Mouse (Mus musculus): Measurements from ENCODE around the gene Fn3krp. TPM values are rescaled to one million over a fixed set of nuclear protein-coding genes. Genes with fewer than 3 reads are reported as not detected.

Fn3krp gene
- polyA plus RNA-seq, 2 experiments: 24.2 to 24.4 TPM

- Histone ChIP-seq H3K9me3 (ENCODE audit: control insufficient read depth, low read length) (no peaks in the 10 kb centered on the region), H3K27ac (peak overlapping the region; percentile 100), H3K27me3 (ENCODE audit: control insufficient read depth, insufficient read depth, low read length) (no peaks in the 10 kb centered on the region), H3K36me3 (replicated peaks; ENCODE audit: control insufficient read depth, insufficient read depth, low read depth) (peaks cover 43% of the 10 kb centered on the region), H3K9ac (replicated peaks) (peak overlapping the region; percentile 84), H3K4me1 (replicated peaks; ENCODE audit: control insufficient read depth in 2 of 2, insufficient read depth in 2 of 2, low read length in 1 of 2) (peaks cover 38 to 45% of the 10 kb centered on the region in 2 experiments), H3K4me2 (ENCODE audit: low read depth) (peak overlapping the region; percentile 99), H3K4me3 (ENCODE audit: insufficient read depth in 1 of 2, low read depth in 2 of 2, low read length in 2 of 2) (peak overlapping the region; percentile 65 to 93; a peak in 3 of 4 replicates)
- peak; percentile 88 to 90 (median 90) for DNase-seq (ENCODE audit: low read depth in 3 of 3, low spot score in 3 of 3)
- ATAC-seq (ENCODE audit: insufficient read depth): peak; percentile 79
- no peak for TF ChIP-seq CTCF (IDR thresholded peaks at IDR 0.05; ENCODE audit: low read depth)
- peak; percentile 94 for TF ChIP-seq EP300 (IDR thresholded peaks at IDR 0.05; ENCODE audit: low read depth)
- WGBS (ENCODE audit: insufficient replicate concordance): 20% methylated on average over 4 of the region's 4 CpGs
These were observed 12.2 kb downstream of the Fn3krp start for GRCm38 (mm10) chr11:121433397-121433796.

GRCm38 (mm10) chr11:121434156-121435155, 13.3 kb downstream of the Fn3krp start, which contains the start of gene Fn3k:
TSS of gene Fn3k (plus strand) at chr11:121434913.
- H3K4me3 ChIP-seq (ENCODE audit: insufficient read depth in 1 of 2, low read depth in 2 of 2, low read length in 2 of 2): peak within 1 kb of the TSS; percentile 65 to 93
- ATAC-seq (ENCODE audit: insufficient read depth) (peak; percentile 88), DNase-seq (ENCODE audit: low read depth in 3 of 3, low spot score in 3 of 3) (peak; percentile 86 to 90 (median 88))
- H3K27me3 ChIP-seq (ENCODE audit: control insufficient read depth, insufficient read depth, low read length): no peaks in the 10 kb centered on the region
- peak within 1 kb of the TSS; percentile 100 for H3K27ac ChIP-seq
- peaks cover 41% of the 10 kb centered on the region for H3K36me3 ChIP-seq (replicated peaks; ENCODE audit: control insufficient read depth, insufficient read depth, low read depth)
- peak within 1 kb of the TSS; percentile 84 for H3K9ac ChIP-seq (replicated peaks)
- peaks cover 47 to 54% of the 10 kb centered on the region in 2 experiments for H3K4me1 ChIP-seq (replicated peaks; ENCODE audit: control insufficient read depth in 2 of 2, insufficient read depth in 2 of 2, low read length in 1 of 2)
- no peaks in the 10 kb centered on the region for H3K9me3 ChIP-seq (ENCODE audit: control insufficient read depth, low read length)
- TF ChIP-seq EP300 (IDR thresholded peaks at IDR 0.05; ENCODE audit: low read depth) (peak; percentile 92), CTCF (IDR thresholded peaks at IDR 0.05; ENCODE audit: low read depth) (peak; percentile 64)
- WGBS (ENCODE audit: insufficient replicate concordance): 3% methylated on average over 30 of the region's 30 CpGs
- H3K4me2 ChIP-seq (ENCODE audit: low read depth): peak within 1 kb of the TSS; percentile 99

GRCm38 (mm10) chr11:121437236-121437635, 16.0 kb downstream of the Fn3krp start:
- ATAC-seq (ENCODE audit: insufficient read depth) (no peak), DNase-seq (ENCODE audit: low read depth in 3 of 3, low spot score in 3 of 3) (peak in 1 of 3 experiments; percentile 48)
- Histone ChIP-seq H3K27ac (peak overlapping the region; percentile 100), H3K4me2 (ENCODE audit: low read depth) (peak overlapping the region; percentile 99), H3K9ac (replicated peaks) (peak overlapping the region; percentile 84), H3K9me3 (ENCODE audit: control insufficient read depth, low read length) (no peaks in the 10 kb centered on the region), H3K27me3 (ENCODE audit: control insufficient read depth, insufficient read depth, low read length) (no peaks in the 10 kb centered on the region), H3K4me3 (ENCODE audit: insufficient read depth in 1 of 2, low read depth in 2 of 2, low read length in 2 of 2) (peak overlapping the region; percentile 65 to 93), H3K4me1 (replicated peaks; ENCODE audit: control insufficient read depth in 2 of 2, insufficient read depth in 2 of 2, low read length in 1 of 2) (peaks cover 49 to 54% of the 10 kb centered on the region in 2 experiments), H3K36me3 (replicated peaks; ENCODE audit: control insufficient read depth, insufficient read depth, low read depth) (peaks cover 45% of the 10 kb centered on the region)
- WGBS (ENCODE audit: insufficient replicate concordance): 59% methylated on average over 5 of the region's 5 CpGs
- peak; percentile 42 for TF ChIP-seq CTCF (IDR thresholded peaks at IDR 0.05; ENCODE audit: low read depth)
- peak; percentile 81 for TF ChIP-seq EP300 (IDR thresholded peaks at IDR 0.05; ENCODE audit: low read depth)

GRCm38 (mm10) chr11:121439686-121440292, 18.6 kb downstream of the Fn3krp start:
- no peaks in the 10 kb centered on the region for H3K27me3 ChIP-seq (ENCODE audit: control insufficient read depth, insufficient read depth, low read length)
- 47% methylated on average over 5 of the region's 5 CpGs for WGBS (ENCODE audit: insufficient replicate concordance)
- no peaks in the 10 kb centered on the region for H3K9me3 ChIP-seq (ENCODE audit: control insufficient read depth, low read length)
- H3K27ac ChIP-seq: peak overlapping the region; percentile 14
- peak overlapping the region; percentile 99 for H3K4me2 ChIP-seq (ENCODE audit: low read depth)
- TF ChIP-seq CTCF (IDR thresholded peaks at IDR 0.05; ENCODE audit: low read depth) (no peak), EP300 (IDR thresholded peaks at IDR 0.05; ENCODE audit: low read depth) (no peak)
- no peak for DNase-seq (ENCODE audit: low read depth in 3 of 3, low spot score in 3 of 3)
- peaks cover 29 to 31% of the 10 kb centered on the region in 2 experiments for H3K4me1 ChIP-seq (replicated peaks; ENCODE audit: control insufficient read depth in 2 of 2, insufficient read depth in 2 of 2, low read length in 1 of 2)
- peak; percentile 32; the same call in 1 of the 2 replicates for ATAC-seq (ENCODE audit: insufficient read depth)
- peak overlapping the region; percentile 29 to 65; a peak in 3 of 4 replicates for H3K4me3 ChIP-seq (ENCODE audit: insufficient read depth in 1 of 2, low read depth in 2 of 2, low read length in 2 of 2)
- peak overlapping the region; percentile 54; the same call in 1 of the 2 replicates for H3K9ac ChIP-seq (replicated peaks)
- H3K36me3 ChIP-seq (replicated peaks; ENCODE audit: control insufficient read depth, insufficient read depth, low read depth): peaks cover 55% of the 10 kb centered on the region
